Mouse (Mus musculus) neural tube, embryonic 11.5 days (tissue): Measurements from ENCODE around the gene Pdss2. TPM values are rescaled to one million over a fixed set of nuclear protein-coding genes. Genes with fewer than 3 reads are reported as not detected.
A peak's percentile ranks its signal among the peaks of the same experiment; 100 is the strongest.

Source experiments
- ATAC-seq: fragments of 200-750 bp; cut with Nextera tagmentation; 2 replicates; pipeline ENCODE4 v1.8.0; 2017; ENCODE audit warnings: moderate number of reproducible peaks, mild to moderate bottlenecking, moderate TSS enrichment, moderate library complexity; ENCODE audit not compliant: insufficient read depth, low FRiP score, low TSS enrichment
- DNase-seq: peaks from one replicate; pipeline ENCODE4 v3.0.0-alpha.2; 2015; ENCODE audit warnings: low spot score
- H3K27ac ChIP-seq: fragments of 300-500 bp; sonication (generic); 2 replicates; pipeline ENCODE4 v1.5.1; 2014; ENCODE audit warnings: low read depth, mild to moderate bottlenecking, low read length
- H3K27me3 ChIP-seq: fragments of 300-500 bp; sonication (generic); 2 replicates; pipeline ENCODE4 v1.6.1; 2014; ENCODE audit warnings: mild to moderate bottlenecking, low read length, mixed read lengths; ENCODE audit not compliant: control insufficient read depth, insufficient read depth
- H3K36me3 ChIP-seq: fragments of 300-500 bp; sonication (generic); 2 replicates; pipeline ENCODE4 v1.6.1; 2014; ENCODE audit warnings: mild to moderate bottlenecking, low read length, moderate library complexity, mixed read lengths; ENCODE audit not compliant: control insufficient read depth, insufficient read depth
- H3K4me1 ChIP-seq: fragments of 300-500 bp; sonication (generic); 2 replicates; pipeline ENCODE4 v1.6.1; 2014; ENCODE audit warnings: low read length, mixed read lengths; ENCODE audit not compliant: control insufficient read depth, insufficient read depth
- H3K4me2 ChIP-seq: fragments of 300-500 bp; sonication (generic); 2 replicates; pipeline ENCODE4 v1.6.1; 2014; ENCODE audit warnings: low read depth, mild to moderate bottlenecking, moderate library complexity
- H3K4me3 ChIP-seq: fragments of 300-500 bp; sonication (generic); 2 replicates; pipeline ENCODE4 v1.5.1; 2014; ENCODE audit warnings: low read depth, low read length
- H3K9ac ChIP-seq: fragments of 300-500 bp; sonication (generic); 2 replicates; pipeline ENCODE4 v1.6.1; 2014; ENCODE audit warnings: mild to moderate bottlenecking, low read length
- H3K9me3 ChIP-seq: fragments of 300-500 bp; sonication (generic); 2 replicates; pipeline ENCODE4 v1.6.1; 2016; ENCODE audit warnings: low read length; ENCODE audit not compliant: control insufficient read depth
- WGBS: fragments of 180-500 bp; shearing (Covaris S2); extraction: QIAGEN DNeasy Blood & Tissue Kit; methylation state at CpG from one replicate; pipeline ENCODE4 v1.1.7; 2014; 5-methylcytosine and 5-hydroxymethylcytosine counted together
- polyA plus RNA-seq: library from polyadenylated mRNA; unstranded; fragments of >200 nt; fragmentation: Nextera tagmentation; extraction: Ambion mirVana; gene quantifications from 2 replicates; pipeline ENCODE4 v1.2.1, GENCODE M21; 2014

The Pdss2 gene
- polyA plus RNA-seq, 1 experiment from 2014 or later, result 12.9 TPM

GRCm38 (mm10) chr10:43462821-43463220 lies 241.5 kb downstream of the Pdss2 start:
- no peak overlapping the region for H3K4me3 ChIP-seq
- ATAC-seq (no peak), DNase-seq (no peak)
- no peaks in the 10 kb centered on the region for H3K36me3 ChIP-seq
- H3K9ac ChIP-seq, result no peak overlapping the region
- H3K27ac ChIP-seq, result no peak overlapping the region
- no peaks in the 10 kb centered on the region for H3K4me1 ChIP-seq
- 87% methylated on average over 5 of the region's 5 CpGs for WGBS
- H3K27me3 ChIP-seq, result no peaks in the 10 kb centered on the region
- H3K4me2 ChIP-seq, result no peak overlapping the region
- H3K9me3 ChIP-seq, result no peaks in the 10 kb centered on the region

- DNase-seq, result no peak
- WGBS, result 72% methylated on average over 3 of the region's 3 CpGs
- H3K27me3 ChIP-seq, result no peaks in the 10 kb centered on the region
- H3K27ac ChIP-seq, result no peak overlapping the region
- H3K4me1 ChIP-seq, result no peaks in the 10 kb centered on the region
- no peaks in the 10 kb centered on the region for H3K36me3 ChIP-seq
- H3K4me3 ChIP-seq, result no peak overlapping the region
- no peak for ATAC-seq
- no peaks in the 10 kb centered on the region for H3K9me3 ChIP-seq
- no peak overlapping the region for H3K9ac ChIP-seq
- H3K4me2 ChIP-seq, result no peak overlapping the region
These were observed 241.9 kb downstream of the Pdss2 start for GRCm38 (mm10) chr10:43463227-43463626.

DNA sequence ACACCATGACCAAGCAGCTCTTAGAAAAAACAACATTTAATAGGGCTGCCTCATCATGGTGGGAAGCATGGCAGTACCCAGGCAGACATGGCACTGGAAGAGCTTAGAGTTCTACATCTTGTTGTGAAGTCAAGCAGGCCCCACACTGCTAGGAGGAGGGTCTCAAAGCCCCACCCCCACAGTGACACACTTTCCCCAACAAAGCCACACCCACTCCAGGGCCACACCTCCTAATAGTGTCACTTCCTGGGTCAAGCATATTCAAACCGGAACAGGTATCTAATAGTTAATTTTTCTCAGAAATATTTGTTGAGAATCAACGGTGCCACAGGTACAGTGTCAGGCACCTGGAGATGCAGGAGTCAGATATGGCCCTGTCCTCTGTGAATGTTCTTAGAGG lies 244.9 kb downstream of the Pdss2 start:
- Histone ChIP-seq H3K4me2 (no peak overlapping the region), H3K27ac (no peak overlapping the region), H3K27me3 (no peaks in the 10 kb centered on the region), H3K4me3 (no peak overlapping the region), H3K4me1 (no peaks in the 10 kb centered on the region), H3K9me3 (no peaks in the 10 kb centered on the region), H3K36me3 (no peaks in the 10 kb centered on the region), H3K9ac (no peak overlapping the region)
- no peak for ATAC-seq
- no peak for DNase-seq
- WGBS, result 92% methylated on average over 2 of the region's 2 CpGs

DNA sequence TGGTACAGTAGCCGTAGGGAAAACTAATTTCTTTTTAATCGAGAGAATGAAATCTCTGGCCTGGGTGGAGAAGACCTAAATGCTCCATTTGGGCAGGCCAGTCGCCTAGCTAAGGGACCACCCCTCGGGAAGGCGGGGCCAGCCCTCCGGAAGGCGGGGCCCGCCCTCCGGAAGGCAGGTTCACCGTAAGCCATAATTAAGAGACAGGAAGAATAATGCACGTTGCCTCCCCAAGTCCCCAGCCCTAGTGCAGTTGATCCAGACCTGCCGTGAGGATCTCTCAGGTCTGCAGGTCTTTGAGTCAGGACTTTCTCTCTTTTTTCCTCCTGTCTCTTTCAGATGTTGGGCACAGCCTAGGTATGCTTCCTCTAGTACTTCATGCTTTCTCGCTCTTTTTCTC lies 246.4 kb downstream of the Pdss2 start:
- 45% methylated on average over 13 of the region's 13 CpGs for WGBS
- H3K4me1 ChIP-seq, result no peaks in the 10 kb centered on the region
- no peaks in the 10 kb centered on the region for H3K27me3 ChIP-seq
- no peak for DNase-seq
- no peak overlapping the region for H3K4me3 ChIP-seq
- 0 out of 2 replicates have a peak overlapping the region, but pooled peaks have one; percentile 7 for H3K4me2 ChIP-seq
- H3K9me3 ChIP-seq, result no peaks in the 10 kb centered on the region
- ATAC-seq, result no peak
- no peak overlapping the region for H3K9ac ChIP-seq
- no peak overlapping the region for H3K27ac ChIP-seq
- H3K36me3 ChIP-seq, result no peaks in the 10 kb centered on the region

- Histone ChIP-seq H3K36me3 (no peaks in the 10 kb centered on the region), H3K27ac (no peak overlapping the region), H3K4me2 (no peak overlapping the region), H3K27me3 (no peaks in the 10 kb centered on the region), H3K4me3 (no peak overlapping the region), H3K4me1 (no peaks in the 10 kb centered on the region), H3K9me3 (no peaks in the 10 kb centered on the region), H3K9ac (no peak overlapping the region)
- DNase-seq, result no peak
- WGBS, result 95% methylated on average over 6 of the region's 6 CpGs
- no peak for ATAC-seq
These were observed 247.0 kb downstream of the Pdss2 start for GRCm38 (mm10) chr10:43468293-43468692.

DNA sequence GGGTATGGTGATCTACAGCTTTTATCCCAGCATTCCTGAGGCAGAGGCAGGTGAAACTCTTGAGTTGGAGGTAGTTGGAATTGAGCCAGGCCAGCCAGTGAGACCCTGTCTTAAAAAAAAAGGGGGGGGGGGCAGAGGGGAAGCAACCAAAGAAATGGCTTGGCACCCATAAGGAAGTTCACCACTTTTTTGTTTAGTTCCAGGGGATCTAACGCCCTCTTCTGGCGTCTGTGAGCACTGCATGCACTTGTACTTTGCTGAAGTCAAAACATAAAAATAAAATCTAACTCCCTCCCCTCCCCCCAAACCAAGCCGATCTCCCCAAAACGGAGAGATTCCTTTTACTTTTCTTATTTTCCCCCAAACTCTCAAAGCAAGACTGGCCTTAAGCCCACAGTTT lies 254.1 kb downstream of the Pdss2 start:
- peaks cover 5% of the 10 kb centered on the region; the same call in 1 of the 2 replicates for H3K4me1 ChIP-seq
- no peak for ATAC-seq
- DNase-seq, result no peak

GRCm38 (mm10) chr10:43477459-43477858 lies 256.2 kb downstream of the Pdss2 start:
- Histone ChIP-seq H3K27me3 (no peaks in the 10 kb centered on the region), H3K27ac (peak overlapping the region; percentile 98), H3K4me3 (peak overlapping the region; percentile 91), H3K36me3 (no peaks in the 10 kb centered on the region), H3K9ac (peak overlapping the region; percentile 99), H3K4me2 (peak overlapping the region; percentile 93), H3K9me3 (no peaks in the 10 kb centered on the region), H3K4me1 (peaks cover 8% of the 10 kb centered on the region)
- WGBS, result 4% methylated on average over 9 of the region's 9 CpGs
- ATAC-seq (peak; percentile 15; the same call in 1 of the 2 replicates), DNase-seq (no peak)

More for the DNA sequence above, 254.1 kb downstream of the Pdss2 start:
- H3K27ac ChIP-seq, result no peak overlapping the region
- no peak overlapping the region for H3K4me3 ChIP-seq
- H3K27me3 ChIP-seq, result no peaks in the 10 kb centered on the region
- no peak overlapping the region for H3K9ac ChIP-seq
- H3K36me3 ChIP-seq, result no peaks in the 10 kb centered on the region
- no peaks in the 10 kb centered on the region for H3K9me3 ChIP-seq
- H3K4me2 ChIP-seq, result no peak overlapping the region
- WGBS, result 58% methylated on average over 4 of the region's 4 CpGs

- Histone ChIP-seq H3K4me1 (peaks cover 8% of the 10 kb centered on the region), H3K9ac (peak overlapping the region; percentile 99), H3K27ac (peak overlapping the region; percentile 98), H3K36me3 (no peaks in the 10 kb centered on the region), H3K4me3 (peak overlapping the region; percentile 91), H3K9me3 (no peaks in the 10 kb centered on the region), H3K27me3 (no peaks in the 10 kb centered on the region), H3K4me2 (peak overlapping the region; percentile 93)
- DNase-seq (peak; percentile 83), ATAC-seq (peak; percentile 65)
- under 1% methylated on average over 42 of the region's 42 CpGs for WGBS
These were observed 256.8 kb downstream of the Pdss2 start for GRCm38 (mm10) chr10:43477865-43478681.
